ENCODE assay signal across 18 mouse cellular contexts in the genomic region with DNA sequence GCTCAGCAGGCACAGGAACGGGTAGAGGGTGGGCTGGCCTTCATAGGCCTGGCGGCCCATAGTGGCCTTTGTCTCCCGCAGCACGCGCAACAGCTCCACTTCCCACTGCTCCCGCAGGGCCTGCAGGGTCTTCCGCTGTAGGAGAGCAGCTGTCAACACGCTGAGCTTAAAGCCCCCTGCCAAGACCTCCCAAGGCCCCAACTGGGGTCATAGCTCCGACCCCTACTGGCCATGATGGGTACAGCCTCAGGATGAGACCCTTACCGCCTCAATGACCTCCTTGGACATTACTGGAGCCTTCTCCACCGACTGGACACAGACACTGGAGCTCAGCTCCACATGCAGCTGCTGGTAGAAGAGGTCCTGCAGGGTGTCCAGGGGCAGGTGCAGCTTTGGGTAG. TPM values are rescaled to one million over a fixed set of nuclear protein-coding genes. Genes with fewer than 3 reads are reported as not detected.
DNase-seq lines count a peak whose midpoint lies in the region; ATAC-seq and TF ChIP-seq lines count a peak whose summit lies in the region.
"Had no signal": no experiment of that assay in that cellular context is flagged by ENCODE, and none has a peak within 500 bp of the region (broad histone marks: within the 10 kb centered on the region; RNA-seq: fewer than 3 reads in every experiment).

No protein-coding gene starts in this region.

- no peak overlapping the region for H3K4me3 ChIP-seq in heart, adult 2 months
- H3K4me3 ChIP-seq in layer of hippocampus, adult 2 months, result no peak overlapping the region
- no peak overlapping the region for H3K4me3 ChIP-seq in neural tube, embryonic 11.5 days (ENCODE audit: low read depth, low read length)
- H3K4me3 ChIP-seq in neural tube, embryonic 15.5 days (replicated peaks), result no peak overlapping the region
- H3K4me3 ChIP-seq: liver, embryonic 13.5 days had no signal

- H3K4me2 ChIP-seq in neural tube, embryonic 11.5 days (ENCODE audit: low read depth), result no peak overlapping the region
- no peak overlapping the region for H3K4me2 ChIP-seq in neural tube, embryonic 15.5 days
- H3K4me2 ChIP-seq: liver, embryonic 13.5 days had no signal

- TF ChIP-seq POLR2A in heart, adult 2 months (IDR thresholded peaks at IDR 0.05; ENCODE audit: insufficient read depth, low read depth, low read length), result no peak

- H3K4me1 ChIP-seq in heart, adult 2 months (ENCODE audit: control insufficient read depth, insufficient read depth, low read length), result peaks cover 5% of the 10 kb centered on the region; the same call in 1 of the 2 replicates
- peaks cover 3% of the 10 kb centered on the region; the same call in 1 of the 2 replicates for H3K4me1 ChIP-seq in neural tube, embryonic 11.5 days (ENCODE audit: control insufficient read depth, insufficient read depth, low read length)
- peaks cover 12% of the 10 kb centered on the region for H3K4me1 ChIP-seq in neural tube, embryonic 15.5 days

- ATAC-seq in neural tube, embryonic 11.5 days (ENCODE audit: insufficient read depth, low FRiP score, low TSS enrichment), result no peak
- ATAC-seq in neural tube, embryonic 15.5 days (ENCODE audit: low FRiP score), result no peak
- ATAC-seq in frontal cortex, adult (ENCODE audit: low TSS enrichment), result no peak

- no peak for DNase-seq in heart, adult 2 months
- DNase-seq in heart, postnatal 25 days (ENCODE audit: low spot score), result no peak
- no peak for DNase-seq in layer of hippocampus, adult 2 months (ENCODE audit: low spot score in 2 of 2)
- no peak for DNase-seq in layer of hippocampus, adult 11-12 months (ENCODE audit: low spot score)
- peak; percentile 28 for DNase-seq in neural tube, embryonic 11.5 days (ENCODE audit: low spot score)
- DNase-seq in retina, postnatal 1 day, result peak; percentile 71
- DNase-seq: cerebellum, adult 11-12 months; heart, postnatal 14 days; kidney, adult 11 months; liver, embryonic 13.5 days; thymus, postnatal 14 days had no signal

- WGBS in heart, adult 2 months, result 86% methylated on average over 11 of the region's 11 CpGs
- 68% methylated on average over 11 of the region's 11 CpGs for WGBS in neural tube, embryonic 11.5 days
- 54% methylated on average over 11 of the region's 11 CpGs for WGBS in neural tube, embryonic 15.5 days

- no peak overlapping the region for H3K27ac ChIP-seq in heart, adult 2 months
- no peak overlapping the region for H3K27ac ChIP-seq in layer of hippocampus, adult 2 months
- H3K27ac ChIP-seq in neural tube, embryonic 11.5 days (ENCODE audit: low read depth, low read length), result no peak overlapping the region
- no peak overlapping the region for H3K27ac ChIP-seq in neural tube, embryonic 15.5 days (replicated peaks)
- H3K27ac ChIP-seq: liver, embryonic 13.5 days; macrophage had no signal

- peak; percentile 45 for TF ChIP-seq CTCF in heart, adult 2 months (IDR thresholded peaks at IDR 0.05)
- TF ChIP-seq CTCF in layer of hippocampus, adult 2 months (conservative IDR thresholded peaks at IDR 0.05), result peak; percentile 69

- no peaks in the 10 kb centered on the region for H3K79me2 ChIP-seq in heart, adult 2 months (replicated peaks; ENCODE audit: control insufficient read depth, insufficient read depth, low read length)

- intact Hi-C loops in heart, adult 2 months (cut with DNase I), result no loop called here
- intact Hi-C loops in heart, postnatal 25 days (cut with DNase I), result no loop called here

- no peak for TF ChIP-seq EP300 in heart, adult 2 months (IDR thresholded peaks at IDR 0.05; ENCODE audit: insufficient read depth, low read depth, low read length)

- H3K36me3 ChIP-seq in heart, adult 2 months (ENCODE audit: control insufficient read depth, insufficient read depth, low read length), result no peaks in the 10 kb centered on the region
- H3K36me3 ChIP-seq in neural tube, embryonic 11.5 days (ENCODE audit: control insufficient read depth, insufficient read depth, low read length), result peaks cover 59% of the 10 kb centered on the region
- peaks cover 85% of the 10 kb centered on the region for H3K36me3 ChIP-seq in neural tube, embryonic 15.5 days

- H3K9ac ChIP-seq in heart, adult 2 months (ENCODE audit: low read depth, low read length), result no peak overlapping the region
- H3K9ac ChIP-seq in neural tube, embryonic 11.5 days (ENCODE audit: low read length), result no peak overlapping the region
- H3K9ac ChIP-seq in neural tube, embryonic 15.5 days (replicated peaks), result no peak overlapping the region
- H3K9ac ChIP-seq: liver, embryonic 13.5 days had no signal

- no peaks in the 10 kb centered on the region for H3K27me3 ChIP-seq in heart, adult 2 months (ENCODE audit: control insufficient read depth, insufficient read depth, low read length)
- no peaks in the 10 kb centered on the region for H3K27me3 ChIP-seq in neural tube, embryonic 11.5 days (ENCODE audit: control insufficient read depth, insufficient read depth, low read length)
- H3K27me3 ChIP-seq in neural tube, embryonic 15.5 days (replicated peaks), result peaks cover 2% of the 10 kb centered on the region; the same call in 1 of the 2 replicates
- H3K27me3 ChIP-seq: liver, embryonic 13.5 days had no signal

- peaks cover 13% of the 10 kb centered on the region; the same call in 1 of the 2 replicates for H3K9me3 ChIP-seq in neural tube, embryonic 11.5 days (ENCODE audit: control insufficient read depth, low read length)
- H3K9me3 ChIP-seq in neural tube, embryonic 15.5 days (replicated peaks), result peaks cover 25% of the 10 kb centered on the region

RNA-seq across cellular contexts. Expression of gene Polrmt, which starts 5.5 kb away (rescaled TPM):
- 10 to 100 TPM; 42.2 to 44.7 TPM for total RNA-seq in heart, adult 2 months (2021)
- polyA plus RNA-seq in heart, adult 2 months (2012; rRNA removed), result 47.0 and 52.3 TPM in 2 replicates
- 10 to 100 TPM; 37.0 to 38.6 TPM for total RNA-seq in heart, postnatal 25 days (2021)
- total RNA-seq in layer of hippocampus, adult 2 months (2021), result 10 to 100 TPM; 44.5 to 50.6 TPM
- polyA plus RNA-seq in neural tube, embryonic 11.5 days (2014; fragmentation: Nextera tagmentation; extraction: Ambion mirVana), result 29.5 and 34.1 TPM in 2 replicates
- 43.4 TPM in 2 replicates for polyA plus RNA-seq in neural tube, embryonic 15.5 days (2015; fragmentation: Nextera tagmentation; extraction: Ambion mirVana)

RNA-seq across cellular contexts. Expression of gene Fgf22, which starts 14.0 kb away (rescaled TPM):
- not detected for total RNA-seq in heart, adult 2 months (2021)
- not detected in 2 replicates for polyA plus RNA-seq in heart, adult 2 months (2012; rRNA removed)
- total RNA-seq in heart, postnatal 25 days (2021), result not detected
- total RNA-seq in layer of hippocampus, adult 2 months (2021), result 1 to 10 TPM; 1.9 to 2.8 TPM
- polyA plus RNA-seq in neural tube, embryonic 11.5 days (2014; fragmentation: Nextera tagmentation; extraction: Ambion mirVana), result 0.20 and 0.84 TPM in 2 replicates
- polyA plus RNA-seq in neural tube, embryonic 15.5 days (2015; fragmentation: Nextera tagmentation; extraction: Ambion mirVana), result 2.7 and 3.4 TPM in 2 replicates
- total RNA-seq: common myeloid progenitor, adult 5-6 weeks; heart, postnatal 14 days; monocyte, adult 5-6 weeks; neutrophil, adult 5-6 weeks had no signal
- polyA plus RNA-seq: gonadal fat pad, adult 2 months; liver, embryonic 13.5 days; macrophage had no signal

RNA-seq across cellular contexts. Expression of gene Hcn2, which starts 24.4 kb away (rescaled TPM):
- 10 to 100 TPM; 17.0 to 17.5 TPM for total RNA-seq in heart, adult 2 months (2021)
- 23.8 and 33.5 TPM in 2 replicates for polyA plus RNA-seq in heart, adult 2 months (2012; rRNA removed)
- 10 to 100 TPM; 26.0 to 28.5 TPM for total RNA-seq in heart, postnatal 25 days (2021)
- total RNA-seq in layer of hippocampus, adult 2 months (2021), result 100 to 1,000 TPM; 118 TPM
- 0.28 and 0.57 TPM in 2 replicates for polyA plus RNA-seq in neural tube, embryonic 11.5 days (2014; fragmentation: Nextera tagmentation; extraction: Ambion mirVana)
- polyA plus RNA-seq in neural tube, embryonic 15.5 days (2015; fragmentation: Nextera tagmentation; extraction: Ambion mirVana), result 2.0 and 3.0 TPM in 2 replicates
- total RNA-seq: common myeloid progenitor, adult 5-6 weeks; monocyte, adult 5-6 weeks; neutrophil, adult 5-6 weeks had no signal
- polyA plus RNA-seq: liver, embryonic 13.5 days had no signal

RNA-seq across cellular contexts. Expression of gene Rnf126, which starts 25.9 kb away (rescaled TPM):
- total RNA-seq in heart, adult 2 months (2021), result 10 to 100 TPM; 22.9 to 23.6 TPM
- polyA plus RNA-seq in heart, adult 2 months (2012; rRNA removed), result 41.4 and 48.0 TPM in 2 replicates
- 10 to 100 TPM; 21.2 to 22.8 TPM for total RNA-seq in heart, postnatal 25 days (2021)
- 10 to 100 TPM; 85.0 to 88.3 TPM for total RNA-seq in layer of hippocampus, adult 2 months (2021)
- polyA plus RNA-seq in neural tube, embryonic 11.5 days (2014; fragmentation: Nextera tagmentation; extraction: Ambion mirVana), result 99.7 and 101 TPM in 2 replicates
- 108 and 110 TPM in 2 replicates for polyA plus RNA-seq in neural tube, embryonic 15.5 days (2015; fragmentation: Nextera tagmentation; extraction: Ambion mirVana)

RNA-seq across cellular contexts. Expression of gene Fstl3, which starts 36.2 kb away (rescaled TPM):
- total RNA-seq in heart, adult 2 months (2021), result 1 to 10 TPM; 3.8 to 4.7 TPM
- 9.7 and 11.9 TPM in 2 replicates for polyA plus RNA-seq in heart, adult 2 months (2012; rRNA removed)
- 1 to 10 TPM; 2.9 to 4.2 TPM for total RNA-seq in heart, postnatal 25 days (2021)
- total RNA-seq in layer of hippocampus, adult 2 months (2021), result 1 to 10 TPM; 2.5 to 2.7 TPM
- 1.3 and 1.7 TPM in 2 replicates for polyA plus RNA-seq in neural tube, embryonic 11.5 days (2014; fragmentation: Nextera tagmentation; extraction: Ambion mirVana)
- polyA plus RNA-seq in neural tube, embryonic 15.5 days (2015; fragmentation: Nextera tagmentation; extraction: Ambion mirVana), result 2.6 and 4.5 TPM in 2 replicates

Comparison
In these comparisons a context has a peak if more than half of its experiments do, and no peak if none do; other contexts are left out.
1. DNase-seq: peak in neural tube, embryonic 11.5 days (single experiment) and retina, postnatal 1 day (single experiment); none in heart, adult 2 months (0 of 2), heart, postnatal 25 days (single experiment), layer of hippocampus, adult 2 months (0 of 2) and layer of hippocampus, adult 11-12 months (single experiment).
2. RNA of gene Hcn2, which starts 24.4 kb away (total RNA-seq): 118 TPM in layer of hippocampus, adult 2 months; 26.0 to 28.5 TPM in heart, postnatal 25 days and 17.0 to 17.5 TPM in heart, adult 2 months; every median in the first group is over 4 times any median in the second.